Mouse (Mus musculus) MEL (cell line): Measurements from ENCODE around the gene Itih3. TPM values are rescaled to one million over a fixed set of nuclear protein-coding genes. Genes with fewer than 3 reads are reported as not detected.
A peak's percentile ranks its signal among the peaks of the same experiment; 100 is the strongest.

Experiments
- DNase-seq: peaks from one replicate; pipeline ENCODE4 v3.0.0; 2011; ENCODE audit warnings: low read depth, low spot score
- H3K27ac ChIP-seq: 2 replicates; pipeline ENCODE4 v1.5.1; 2012; ENCODE audit warnings: low read depth, mild to moderate bottlenecking, control low read depth, low read length, moderate library complexity; ENCODE audit not compliant: control insufficient read depth
- H3K27me3 ChIP-seq, 2 experiments: fragments of 150-350 bp in 1 of 2; sonication (generic) in 1 of 2; 2 replicates each; pipeline ENCODE4 v1.6.1; 2012; ENCODE audit warnings: low read length in 2 of 2, mild to moderate bottlenecking in 2 of 2, improper control_type of control experiment in 1 of 2, moderate library complexity in 1 of 2; ENCODE audit not compliant: insufficient read depth in 2 of 2, control insufficient read depth in 1 of 2
- H3K36me3 ChIP-seq, 2 experiments: 2 replicates each; pipeline ENCODE4 v1.6.1; 2012 to 2014; ENCODE audit warnings: low read length in 2 of 2, improper control_type of control experiment in 1 of 2, inconsistent platforms in 1 of 2, mild to moderate bottlenecking in 1 of 2; ENCODE audit not compliant: insufficient read depth in 2 of 2, control insufficient read depth in 1 of 2
- H3K4me1 ChIP-seq, 2 experiments: fragments of 150-350 bp in 1 of 2; sonication (generic) in 1 of 2; 2 replicates each; pipeline ENCODE4 v1.6.1; 2012; ENCODE audit warnings: low read length in 2 of 2, improper control_type of control experiment in 1 of 2, mild to moderate bottlenecking in 1 of 2; ENCODE audit not compliant: insufficient read depth in 2 of 2, control insufficient read depth in 1 of 2
- H3K4me3 ChIP-seq, 2 experiments: fragments of 150-350 bp in 1 of 2; sonication (generic) in 1 of 2; 2 replicates each; pipeline ENCODE4 v1.5.1; 2012; ENCODE audit warnings: low read depth in 2 of 2, low read length in 2 of 2, mild to moderate bottlenecking in 2 of 2, moderate library complexity in 2 of 2, control low read depth in 1 of 2, improper control_type of control experiment in 1 of 2; ENCODE audit not compliant: control insufficient read depth in 1 of 2, insufficient read depth in 1 of 2
- H3K79me2 ChIP-seq: 2 replicates; pipeline ENCODE4 v1.6.1; 2012; ENCODE audit warnings: mild to moderate bottlenecking, low read length, moderate library complexity; ENCODE audit not compliant: control insufficient read depth, poor library complexity, insufficient read depth
- H3K9ac ChIP-seq: 2 replicates; pipeline ENCODE4 v1.6.1; 2012; ENCODE audit warnings: low read depth, mild to moderate bottlenecking, control low read depth, low read length, moderate library complexity; ENCODE audit not compliant: control insufficient read depth, poor library complexity, severe bottlenecking
- H3K9me3 ChIP-seq: fragments of 150-350 bp; sonication (generic); replicated peaks from 2 replicates; pipeline ENCODE4 v1.6.1; 2012; ENCODE audit warnings: mild to moderate bottlenecking, low read length, improper control_type of control experiment, moderate library complexity; ENCODE audit not compliant: insufficient read depth
- CTCF ChIP-seq, 3 experiments: IDR thresholded peaks in 2 of 3; conservative IDR thresholded peaks in 1 of 3; 2 replicates each; pipeline ENCODE4 v1.5.1; 2011 to 2012; ENCODE audit warnings: low read length in 3 of 3, low read depth in 2 of 3, mild to moderate bottlenecking in 2 of 3, improper control_type of control experiment in 1 of 3, inconsistent platforms in 1 of 3, mixed read lengths in 1 of 3, moderate library complexity in 1 of 3; ENCODE audit not compliant: control insufficient read depth in 1 of 3, insufficient read depth in 1 of 3, poor library complexity in 1 of 3, severe bottlenecking in 1 of 3
- ETS1 ChIP-seq: IDR thresholded peaks from 2 replicates; pipeline ENCODE4 v1.6.1; 2012; ENCODE audit warnings: low read depth, mild to moderate bottlenecking, inconsistent platforms, low read length, improper control_type of control experiment, moderate library complexity
- GABPA ChIP-seq: IDR thresholded peaks from 2 replicates; pipeline ENCODE4 v1.6.1; 2012; ENCODE audit warnings: low read depth, mild to moderate bottlenecking, inconsistent platforms, low read length, improper control_type of control experiment, moderate library complexity
- GATA1 ChIP-seq: IDR thresholded peaks from 2 replicates; pipeline ENCODE4 v1.6.1; 2011; ENCODE audit warnings: low read depth, low read length, improper control_type of control experiment
- HCFC1 ChIP-seq: IDR thresholded peaks from 2 replicates; pipeline ENCODE4 v1.6.1; 2012; ENCODE audit warnings: low read depth, mild to moderate bottlenecking, inconsistent platforms, low read length, improper control_type of control experiment, moderate library complexity
- KAT2A ChIP-seq: conservative IDR thresholded peaks from 2 replicates; pipeline ENCODE4 v1.6.1; 2012; ENCODE audit warnings: low read depth, low read length, improper control_type of control experiment, inconsistent platforms
- MAFK ChIP-seq: IDR thresholded peaks from 2 replicates; pipeline ENCODE4 v1.6.1; 2011; ENCODE audit warnings: low read depth, mild to moderate bottlenecking, low read length, improper control_type of control experiment, borderline replicate concordance
- MAX ChIP-seq: IDR thresholded peaks from 2 replicates; pipeline ENCODE4 v1.6.1; 2011; ENCODE audit warnings: low read length, improper control_type of control experiment
- MAZ ChIP-seq: IDR thresholded peaks from 2 replicates; pipeline ENCODE4 v1.6.1; 2012; ENCODE audit warnings: low read depth, mild to moderate bottlenecking, inconsistent platforms, low read length, improper control_type of control experiment
- NELFE ChIP-seq: IDR thresholded peaks from 2 replicates; pipeline ENCODE4 v1.6.1; 2011; ENCODE audit warnings: low read depth, low read length, improper control_type of control experiment
- POLR2AphosphoS2 ChIP-seq: IDR thresholded peaks from 2 replicates; pipeline ENCODE4 v1.6.1; 2011; ENCODE audit warnings: low read length, improper control_type of control experiment
- RAD21 ChIP-seq: IDR thresholded peaks from 2 replicates; pipeline ENCODE4 v1.6.1; 2011; ENCODE audit warnings: mild to moderate bottlenecking, low read depth, low read length, improper control_type of control experiment
- SIN3A ChIP-seq: IDR thresholded peaks from 2 replicates; pipeline ENCODE4 v1.6.1; 2012; ENCODE audit warnings: low read length, improper control_type of control experiment, inconsistent platforms
- SMC3 ChIP-seq: IDR thresholded peaks from 2 replicates; pipeline ENCODE4 v1.6.1; 2011; ENCODE audit warnings: low read depth, low read length, improper control_type of control experiment
- TBP ChIP-seq: IDR thresholded peaks from 2 replicates; pipeline ENCODE4 v1.8.0; 2011; ENCODE audit warnings: low read depth, low read length, improper control_type of control experiment
- TCF12 ChIP-seq: IDR thresholded peaks from 2 replicates; pipeline ENCODE4 v1.6.1; 2014; ENCODE audit warnings: low read depth, mild to moderate bottlenecking, inconsistent platforms, low read length, improper control_type of control experiment, moderate library complexity
- USF2 ChIP-seq, 2 experiments: IDR thresholded peaks; 2 replicates each; pipeline ENCODE4 v1.6.1; 2011 to 2012; ENCODE audit warnings: improper control_type of control experiment in 2 of 2, low read length in 2 of 2, borderline replicate concordance in 1 of 2, inconsistent platforms in 1 of 2, low read depth in 1 of 2, mild to moderate bottlenecking in 1 of 2; ENCODE audit not compliant: insufficient read depth in 1 of 2
- polyA plus RNA-seq, 2 experiments: library from polyadenylated mRNA; stranded (reverse) in 1 of 2; unstranded in 1 of 2; fragments of >175 nt in 1 of 2; fragments of >200 nt in 1 of 2; gene quantifications; 2 replicates each; pipeline versions ENCODE4 v1.2.1 to v1.2.4; 2012; ENCODE audit warnings: low replicate concordance in 2 of 2, low read depth in 1 of 2; ENCODE audit not compliant: insufficient read length in 2 of 2, insufficient read depth in 1 of 2, missing spikeins in 1 of 2
- total RNA-seq: library from RNA; depleted of rRNA; stranded (reverse); fragments of 300-350 nt; gene quantifications from 2 replicates; pipeline ENCODE4 v1.2.3, GENCODE M21; 2012

The Itih3 gene
- total and polyA plus RNA-seq, 3 experiments, result not detected

GRCm38 (mm10) chr14:30875130-30875865, 48.3 kb downstream of the Itih3 start:
- no peak for DNase-seq
- H3K27me3 ChIP-seq, result no peaks in the 10 kb centered on the region
- H3K36me3 ChIP-seq, result no peaks in the 10 kb centered on the region; a peak in 1 of 4 replicates
- H3K4me1 ChIP-seq, result no peaks in the 10 kb centered on the region; a peak in 2 of 4 replicates
- no peak for TF ChIP-seq POLR2AphosphoS2
- peak; percentile 7; the same call in 1 of the 2 replicates for TF ChIP-seq TCF12
- TF ChIP-seq KAT2A, result no peak
- H3K27ac ChIP-seq, result no peak overlapping the region
- no peaks in the 10 kb centered on the region for H3K79me2 ChIP-seq
- H3K4me3 ChIP-seq, result no peak overlapping the region
- H3K9ac ChIP-seq, result no peak overlapping the region
- H3K9me3 ChIP-seq, result no peaks in the 10 kb centered on the region

GRCm38 (mm10) chr14:30874095-30874700, 49.4 kb downstream of the Itih3 start:
- Histone ChIP-seq H3K9ac (no peak overlapping the region), H3K4me1 (no peaks in the 10 kb centered on the region; a peak in 2 of 4 replicates), H3K79me2 (no peaks in the 10 kb centered on the region), H3K27me3 (no peaks in the 10 kb centered on the region), H3K36me3 (no peaks in the 10 kb centered on the region; a peak in 1 of 4 replicates), H3K9me3 (no peaks in the 10 kb centered on the region), H3K4me3 (no peak overlapping the region), H3K27ac (no peak overlapping the region)
- no peak for DNase-seq
- TF ChIP-seq TBP, result no peak
- TF ChIP-seq SMC3, result no peak
- TF ChIP-seq GATA1, result no peak

- TF ChIP-seq HCFC1 (no peak), NELFE (no peak), TCF12 (no peak), MAX (no peak), SIN3A (no peak), MAZ (no peak), GATA1 (no peak), CTCF (IDR thresholded peaks at IDR 0.05 in 2 of 3, conservative IDR thresholded peaks at IDR 0.05 in 1 of 3; ENCODE audit: control insufficient read depth in 1 of 3, insufficient read depth in 1 of 3, low read depth in 2 of 3, low read length in 3 of 3, poor library complexity in 1 of 3, severe bottlenecking in 1 of 3) (no peak), ETS1 (no peak), USF2 (IDR thresholded peaks at IDR 0.05; ENCODE audit: borderline replicate concordance in 1 of 2, insufficient read depth in 1 of 2, low read depth in 1 of 2, low read length in 2 of 2) (no peak), RAD21 (no peak), MAFK (no peak), GABPA (no peak), POLR2AphosphoS2 (no peak)
- H3K9me3 ChIP-seq, result no peaks in the 10 kb centered on the region
- no peak overlapping the region for H3K9ac ChIP-seq
- no peaks in the 10 kb centered on the region for H3K27me3 ChIP-seq
- no peak overlapping the region for H3K27ac ChIP-seq
- H3K4me3 ChIP-seq, result no peak overlapping the region
- no peaks in the 10 kb centered on the region; a peak in 2 of 4 replicates for H3K4me1 ChIP-seq
- no peaks in the 10 kb centered on the region for H3K79me2 ChIP-seq
- DNase-seq, result no peak
- H3K36me3 ChIP-seq, result no peaks in the 10 kb centered on the region; a peak in 1 of 4 replicates
Measured at GRCm38 (mm10) chr14:30870206-30871147, 53.1 kb downstream of the Itih3 start.
